Mouse (Mus musculus): ENCODE results near the gene Zfp36l2.

The Zfp36l2 gene

GRCm38 (mm10) chr17:84152206-84152975 lies 35.4 kb downstream of the Zfp36l2 start:
- no peak for DNase-seq (ENCODE audit: low read depth, low spot score)

DNA sequence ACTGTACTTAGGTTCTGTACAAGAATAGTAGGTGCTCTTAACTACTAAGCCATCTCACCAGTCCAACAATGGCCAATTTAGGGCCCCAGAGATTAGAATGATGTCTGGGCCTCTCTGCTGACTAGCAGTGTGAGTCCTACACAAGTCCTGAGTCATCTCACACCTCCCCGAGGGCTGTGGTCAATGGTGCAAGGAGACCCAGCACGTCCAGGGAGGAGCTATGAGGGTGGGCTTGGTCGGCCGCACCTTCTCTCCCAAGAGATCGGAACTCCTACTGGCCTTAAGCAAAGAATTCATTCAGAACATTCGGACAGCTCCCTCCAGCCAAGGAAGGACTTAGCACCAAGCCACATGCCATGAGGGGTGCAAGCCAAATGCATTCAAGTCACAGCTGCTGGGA lies 36.4 kb downstream of the Zfp36l2 start:
- DNase-seq (ENCODE audit: low read depth, low spot score), result no peak

DNA sequence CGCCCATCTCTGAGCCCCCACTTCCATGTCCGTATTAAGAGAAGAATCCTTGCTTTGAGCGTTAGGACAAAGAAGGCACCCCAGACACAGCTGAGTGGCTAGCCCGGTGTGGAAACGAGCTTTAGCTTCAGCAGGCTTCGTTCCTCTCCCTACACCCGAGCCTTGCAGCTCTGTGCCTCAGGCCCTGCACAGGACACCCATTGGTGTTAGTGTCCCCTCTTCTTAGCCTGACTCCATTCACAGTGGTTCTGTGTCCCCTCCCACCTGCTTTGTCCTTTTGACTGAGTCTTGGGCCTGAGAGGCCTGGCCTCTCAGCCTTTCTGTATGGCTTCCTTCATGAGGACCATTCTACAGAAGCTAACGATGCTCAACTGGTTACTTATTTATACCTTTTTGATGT lies 37.5 kb downstream of the Zfp36l2 start:
- no peak for DNase-seq (ENCODE audit: low read depth, low spot score)

GRCm38 (mm10) chr17:84149566-84149965 lies 38.2 kb downstream of the Zfp36l2 start:
- no peak for DNase-seq (ENCODE audit: low read depth, low spot score)

DNA sequence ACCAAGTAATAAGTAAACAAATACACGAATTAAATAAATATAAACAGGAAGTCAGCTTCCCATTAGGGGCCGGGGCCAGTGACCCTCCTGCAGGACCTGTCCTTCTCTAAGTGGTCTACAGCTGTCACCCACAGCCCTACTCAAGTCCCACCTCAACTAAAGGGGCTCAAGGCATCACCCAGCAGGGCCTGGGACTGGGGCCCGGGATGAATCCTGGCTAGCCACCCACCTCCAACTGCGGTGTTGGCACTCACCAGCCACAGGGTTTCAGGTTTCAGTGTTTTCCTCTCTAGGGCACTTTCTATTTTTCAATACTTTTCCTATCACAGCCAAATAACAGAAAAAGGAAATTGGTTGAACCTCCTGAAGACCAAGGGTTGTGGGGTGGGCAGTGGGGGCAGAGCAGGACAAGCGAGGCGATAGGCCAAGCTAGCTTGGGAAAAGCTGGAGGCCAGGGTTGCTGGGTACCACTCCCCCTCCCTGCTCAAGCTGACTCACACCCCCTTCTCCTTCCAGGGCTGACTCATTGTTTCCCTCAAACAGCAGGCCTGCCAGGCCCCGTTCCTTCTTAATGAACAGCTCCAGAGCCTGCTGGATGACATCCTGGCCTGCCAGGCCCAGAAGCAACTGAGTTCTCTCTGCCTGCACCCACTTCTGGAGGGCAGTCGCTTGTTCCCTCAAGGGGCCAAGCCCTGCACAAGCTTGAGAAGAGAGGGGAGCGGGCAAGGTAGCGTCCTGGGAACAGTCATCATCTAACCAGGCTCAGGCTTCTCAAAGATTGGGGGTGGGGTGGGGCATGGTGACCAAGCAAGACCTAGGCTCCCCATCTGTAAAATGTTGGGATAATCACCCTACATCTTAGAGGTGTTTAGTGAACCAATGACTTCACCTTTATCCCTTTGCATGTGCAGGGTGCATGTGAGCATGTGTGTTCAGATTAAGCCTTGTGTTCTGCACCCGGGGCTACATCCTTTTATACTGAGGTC lies 39.0 kb downstream of the Zfp36l2 start:
- peak; percentile 54 for DNase-seq (ENCODE audit: low read depth, low spot score)

DNA sequence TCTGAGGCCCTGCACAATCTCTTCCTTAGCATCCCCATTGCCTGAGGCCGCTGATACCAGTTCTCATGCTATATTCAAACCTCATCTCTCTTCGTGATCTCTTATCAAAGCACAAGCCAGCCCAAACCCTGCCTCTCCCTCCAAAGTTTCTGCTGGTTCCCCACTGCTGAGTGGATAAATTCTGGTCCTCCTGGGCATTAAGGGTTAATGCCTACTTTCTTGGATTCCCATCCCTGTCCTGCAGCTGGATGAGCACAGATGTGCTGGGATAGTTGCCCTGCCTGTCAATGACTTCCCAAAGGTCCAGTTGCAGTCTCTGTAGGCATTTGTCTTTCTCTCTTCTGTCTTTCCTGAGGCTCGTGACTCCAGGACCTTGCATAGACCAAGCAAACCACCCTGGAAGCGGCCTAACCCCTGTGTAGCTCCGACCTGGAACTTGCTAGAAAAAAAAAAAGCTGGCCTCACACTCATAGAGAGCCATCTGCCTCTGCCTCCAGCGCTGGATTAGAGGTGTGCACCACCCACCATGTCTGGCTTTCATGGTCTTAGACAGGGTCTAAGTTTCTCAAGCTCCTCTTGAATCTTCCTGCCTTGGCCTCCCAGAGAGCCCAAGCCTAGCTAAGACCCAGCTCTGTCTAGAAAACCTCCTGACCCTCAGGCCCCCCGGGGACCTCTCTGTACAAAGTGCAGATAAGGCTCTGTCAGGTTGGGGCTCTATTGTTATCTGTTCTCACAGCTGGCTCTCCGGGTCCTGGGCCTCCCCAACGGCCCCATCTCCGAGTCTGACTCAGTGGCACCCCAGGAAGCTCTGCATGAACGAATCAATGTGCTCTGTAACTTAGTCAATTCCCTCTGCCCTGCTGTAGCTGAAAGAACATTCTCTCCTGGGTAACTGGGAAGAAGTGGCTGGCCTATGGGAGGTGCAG lies 40.3 kb downstream of the Zfp36l2 start:
- DNase-seq (ENCODE audit: low read depth, low spot score), result no peak

DNA sequence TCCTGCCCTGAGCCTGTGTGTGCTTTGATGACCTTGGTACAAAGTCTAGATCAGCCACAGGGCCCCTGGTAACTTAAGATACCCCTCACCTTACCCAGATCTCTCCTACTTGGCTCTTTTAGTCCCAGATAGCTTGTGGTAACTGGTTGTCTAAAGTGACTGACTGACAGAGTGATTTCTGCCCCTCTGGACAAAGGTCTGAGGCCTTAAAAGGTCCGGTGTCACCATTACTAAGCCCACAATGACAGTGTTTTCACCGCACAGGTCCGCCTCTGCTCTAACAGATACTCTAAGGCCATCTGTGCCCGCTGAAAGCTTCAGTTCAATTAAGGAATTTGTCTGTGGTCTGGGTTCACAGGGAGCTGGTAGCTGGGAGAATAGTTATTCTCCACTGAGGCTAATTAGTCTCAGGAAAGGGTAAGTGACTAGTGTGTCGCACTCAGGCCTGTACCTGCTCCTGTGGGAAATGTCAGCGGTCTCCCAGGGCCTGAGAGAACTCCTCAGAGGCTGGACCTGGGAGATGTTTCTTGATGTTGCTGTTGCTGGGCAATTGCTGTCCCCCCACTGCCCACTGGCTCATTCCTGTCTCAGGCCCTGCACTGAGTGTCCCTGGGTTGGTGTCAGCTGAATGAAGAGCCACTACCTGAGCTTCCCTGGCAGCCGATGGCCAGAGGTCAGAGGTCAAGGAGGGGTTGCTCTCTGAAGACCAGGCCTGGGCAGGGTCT lies 41.1 kb downstream of the Zfp36l2 start:
- no peak for DNase-seq (ENCODE audit: low read depth, low spot score)

DNA sequence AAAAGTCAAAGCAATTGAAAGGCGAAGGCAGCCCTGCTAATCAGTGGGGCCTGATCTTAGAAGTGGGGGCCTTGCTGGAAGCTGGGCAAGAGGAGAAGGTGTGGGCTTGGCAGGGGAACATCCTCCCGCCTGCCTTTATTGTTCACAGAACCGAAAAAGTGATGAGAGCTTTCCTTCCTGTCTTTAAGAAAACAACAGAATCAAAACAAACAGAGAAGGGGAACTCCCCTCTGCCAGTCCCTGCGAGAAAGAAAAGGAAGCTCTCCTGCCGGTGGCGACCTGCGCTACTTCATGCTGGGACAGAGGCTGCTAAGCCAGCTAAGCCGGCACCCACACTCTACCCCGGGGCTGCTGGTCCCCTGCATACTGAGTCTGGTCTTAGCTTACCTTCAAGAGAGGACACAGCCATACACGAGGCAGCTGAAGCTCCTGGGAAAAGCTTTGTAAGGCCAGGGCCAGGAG lies 41.9 kb downstream of the Zfp36l2 start:
- DNase-seq (ENCODE audit: low read depth, low spot score), result no peak

GRCm38 (mm10) chr17:84144762-84145599 lies 42.8 kb downstream of the Zfp36l2 start:
- DNase-seq (ENCODE audit: low read depth, low spot score), result no peak

DNA sequence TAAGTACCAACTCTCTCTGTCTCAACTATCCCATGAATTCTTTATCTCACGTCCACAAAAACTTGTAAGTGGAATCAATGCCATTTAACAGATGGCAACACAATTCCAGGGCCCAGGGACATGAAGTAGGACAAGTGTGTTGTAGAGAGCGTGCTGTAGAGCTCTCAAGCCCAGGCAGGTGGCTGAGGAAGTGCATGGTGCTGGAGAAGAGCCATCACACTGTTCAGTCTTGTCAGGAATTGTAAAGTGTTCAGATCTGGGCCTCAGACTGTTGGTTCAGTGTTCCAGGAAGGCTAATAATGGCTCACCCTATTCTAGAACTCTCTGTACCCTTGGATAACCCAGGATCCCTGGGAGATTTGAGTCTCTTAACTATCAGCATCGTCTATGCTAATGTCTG lies 43.6 kb downstream of the Zfp36l2 start:
- no peak for DNase-seq (ENCODE audit: low read depth, low spot score)

DNA sequence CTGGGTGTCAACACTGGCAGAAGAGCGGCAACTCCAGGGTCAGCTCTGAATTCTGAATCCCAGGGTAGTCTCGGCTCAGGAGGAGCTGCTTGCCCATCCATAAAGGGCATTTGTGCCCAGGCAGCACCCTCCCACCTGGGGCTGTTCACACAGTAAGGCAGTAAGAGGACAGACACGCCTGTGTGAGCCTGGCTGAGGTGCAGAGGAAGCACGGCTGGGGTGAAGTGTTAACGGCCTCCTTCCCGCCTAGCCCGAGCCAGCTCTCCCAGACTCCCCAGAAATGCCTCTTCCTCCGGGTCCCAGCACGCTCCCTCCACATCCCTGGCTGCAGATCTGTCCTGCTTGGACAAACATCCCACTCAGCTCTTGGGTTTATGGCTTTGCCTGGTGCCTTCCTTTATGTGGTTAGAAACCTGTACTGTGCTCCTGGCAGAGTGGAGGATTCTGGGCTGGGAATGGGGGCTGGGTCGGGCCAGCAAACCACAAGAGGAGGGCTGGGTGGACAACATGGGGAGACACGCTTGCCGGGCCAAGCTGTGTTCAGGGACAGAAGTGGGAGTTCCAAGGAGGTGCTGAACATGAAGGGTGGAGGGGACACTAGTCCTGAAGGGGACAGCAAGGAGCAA lies 44.4 kb downstream of the Zfp36l2 start:
- DNase-seq (ENCODE audit: low read depth, low spot score), result no peak

GRCm38 (mm10) chr17:84141691-84142090 lies 46.1 kb downstream of the Zfp36l2 start:
- DNase-seq (ENCODE audit: low read depth, low spot score), result no peak

GRCm38 (mm10) chr17:84140822-84141507 lies 46.8 kb downstream of the Zfp36l2 start:
- DNase-seq (ENCODE audit: low read depth, low spot score), result no peak

DNA sequence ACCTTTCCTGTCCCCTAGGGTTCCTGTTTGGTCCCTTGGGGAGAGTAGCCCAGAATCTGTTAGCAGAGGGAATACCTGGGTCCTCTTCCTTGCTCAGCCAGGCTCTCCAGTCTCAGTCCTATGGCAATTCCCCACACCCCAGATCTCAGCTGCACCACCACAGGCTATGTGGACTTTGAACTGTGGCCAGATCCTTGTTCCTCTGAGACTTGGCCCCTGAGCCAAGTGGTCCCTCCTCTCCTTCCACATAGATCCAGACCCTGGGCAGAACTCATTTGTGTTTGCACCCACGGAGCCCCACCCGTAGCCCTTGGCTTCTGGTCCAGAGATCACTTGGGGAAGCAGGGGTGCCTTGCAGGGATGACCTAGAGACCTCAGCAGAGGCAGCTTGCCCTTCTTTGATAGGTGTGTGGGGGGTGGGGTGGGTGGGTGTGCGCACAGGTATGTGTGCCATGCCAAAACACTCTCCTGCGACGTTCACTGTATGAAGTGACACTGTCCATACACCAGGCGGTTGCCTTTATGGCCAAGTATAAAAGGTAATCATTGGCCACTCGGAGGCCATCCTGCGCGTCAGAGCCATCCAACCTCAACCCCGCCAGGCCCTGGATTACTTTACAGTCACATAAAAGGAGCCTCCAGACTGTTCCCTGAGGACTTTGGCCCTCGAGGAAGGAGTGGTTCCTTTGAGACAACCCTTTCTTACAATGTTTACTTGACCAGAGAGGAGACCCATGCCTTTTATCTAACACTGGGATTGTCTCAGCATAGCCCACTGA lies 50.2 kb downstream of the Zfp36l2 start:
- DNase-seq (ENCODE audit: low read depth, low spot score), result no peak

- DNase-seq (ENCODE audit: low read depth, low spot score), result no peak
These were observed 50.9 kb downstream of the Zfp36l2 start for GRCm38 (mm10) chr17:84136669-84137392.

DNA sequence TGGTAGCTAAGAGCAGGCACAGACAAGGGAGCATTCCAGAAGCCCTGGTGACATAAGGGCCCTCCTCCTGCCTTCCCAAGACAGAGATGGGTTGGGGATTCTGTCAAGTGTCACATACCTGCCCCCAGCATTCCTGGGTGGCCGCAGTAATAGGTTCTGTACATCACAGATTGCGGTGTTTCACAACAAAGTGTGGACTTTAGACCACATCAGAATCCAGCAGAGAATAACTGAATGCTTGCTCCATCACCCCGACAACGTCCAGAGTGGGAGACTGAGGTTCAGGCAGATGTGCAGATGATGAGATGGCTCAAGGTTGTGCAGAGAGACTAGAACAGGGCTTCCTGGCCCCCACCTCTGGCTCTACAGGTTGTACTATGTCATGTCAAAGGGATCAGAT lies 51.5 kb downstream of the Zfp36l2 start:
- no peak for DNase-seq (ENCODE audit: low read depth, low spot score)

DNA sequence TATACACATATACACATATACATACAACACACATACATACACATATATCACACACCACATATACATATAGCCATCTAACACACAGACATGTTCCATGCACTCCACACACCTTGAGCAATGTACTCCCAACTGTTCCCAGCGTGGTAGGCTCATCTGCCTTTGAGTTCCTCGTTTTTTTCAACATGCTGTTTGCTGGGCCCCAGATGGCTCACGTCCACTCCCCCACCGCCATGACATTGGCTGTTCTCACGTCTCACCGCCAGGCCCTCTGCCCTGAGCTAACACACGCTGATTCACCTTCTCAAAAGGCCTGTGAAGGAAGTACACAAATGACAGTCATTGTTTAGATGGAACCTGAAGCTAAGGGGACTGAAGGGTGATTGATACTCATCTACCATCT lies 52.5 kb downstream of the Zfp36l2 start:
- DNase-seq (ENCODE audit: low read depth, low spot score), result no peak
